Mouse (Mus musculus): ENCODE data around the gene St7. TPM values are rescaled to one million over a fixed set of nuclear protein-coding genes. Genes with fewer than 3 reads are reported as not detected.

St7 gene
- total and polyA plus RNA-seq, 2 experiments from 2014 or later = 17.7 to 38.5 TPM

DNA sequence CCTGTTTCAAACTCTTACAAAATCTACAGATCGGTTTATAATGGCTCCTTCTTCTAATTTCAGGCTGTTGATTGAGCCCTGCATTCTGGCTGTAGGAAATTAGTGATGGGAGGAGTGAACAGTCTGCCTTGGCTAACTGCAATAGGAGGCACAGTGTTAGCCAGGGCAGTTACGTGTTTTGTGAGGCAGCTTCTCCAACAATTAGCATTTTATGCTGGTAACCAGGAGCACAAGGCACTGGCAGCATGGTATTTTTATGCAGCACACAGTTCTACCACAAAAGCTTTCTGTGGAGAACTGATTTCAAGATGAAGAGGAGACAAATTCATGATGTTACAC lies 71.9 kb downstream of the St7 start:
- Histone ChIP-seq H3K4me1 (ENCODE audit: control insufficient read depth, insufficient read depth) (peaks cover 46% of the 10 kb centered on the region), H3K4me3 (ENCODE audit: low read depth, low read length) (no peak overlapping the region), H3K36me3 (replicated peaks; ENCODE audit: control insufficient read depth, insufficient read depth, low read length) (no peaks in the 10 kb centered on the region), H3K9ac (replicated peaks; ENCODE audit: low read depth, low read length) (no peak overlapping the region), H3K27me3 (ENCODE audit: control insufficient read depth, insufficient read depth, low read length) (no peaks in the 10 kb centered on the region), H3K27ac (ENCODE audit: low read depth) (peak overlapping the region; percentile 69), H3K4me2 (ENCODE audit: low read depth, low read length) (no peak overlapping the region), H3K9me3 (replicated peaks; ENCODE audit: control insufficient read depth, low read length) (no peaks in the 10 kb centered on the region)
- WGBS = 61% methylated on average over 2 of the region's 2 CpGs
- ATAC-seq (ENCODE audit: insufficient read depth, low read depth) (no peak), DNase-seq (ENCODE audit: low spot score) (no peak)
- TF ChIP-seq CTCF (IDR thresholded peaks at IDR 0.05; ENCODE audit: low read depth) = no peak
- no peak for TF ChIP-seq EP300 (IDR thresholded peaks at IDR 0.05; ENCODE audit: low read depth)

DNA sequence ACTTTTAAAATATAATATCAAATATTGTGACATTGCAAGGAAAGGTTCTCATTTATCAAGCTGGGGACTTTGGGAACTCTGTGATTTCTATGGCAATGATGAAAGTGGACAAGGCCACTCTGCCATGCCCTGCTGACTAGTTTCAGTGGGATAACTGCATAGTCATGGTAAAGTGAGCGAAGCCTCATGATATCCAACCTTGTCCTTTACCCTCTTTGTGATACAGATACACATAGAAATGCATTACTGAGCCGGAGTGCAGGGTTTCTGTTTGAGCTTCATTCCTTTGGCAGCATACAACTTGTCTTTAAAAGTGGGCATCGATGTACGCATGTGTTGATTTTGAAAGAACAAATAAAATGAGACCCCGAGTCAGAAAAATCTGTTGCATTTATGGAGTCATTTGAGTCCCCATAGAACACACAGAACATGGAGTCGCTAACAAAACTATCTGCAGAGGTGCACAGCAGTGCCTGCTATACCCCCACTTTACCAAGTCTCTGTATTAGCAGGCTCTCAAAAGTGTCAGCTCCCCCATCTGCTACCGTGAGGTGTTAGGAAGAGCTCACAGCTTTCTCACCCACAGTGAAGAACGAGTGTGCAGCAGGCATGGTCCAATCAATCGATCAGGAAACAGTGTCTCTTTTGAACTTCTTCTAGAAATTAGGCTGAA lies 77.4 kb downstream of the St7 start:
- Histone ChIP-seq H3K9ac (replicated peaks; ENCODE audit: low read depth, low read length) (no peak overlapping the region), H3K4me3 (ENCODE audit: low read depth, low read length) (no peak overlapping the region), H3K27ac (ENCODE audit: low read depth) (no peak overlapping the region), H3K27me3 (ENCODE audit: control insufficient read depth, insufficient read depth, low read length) (no peaks in the 10 kb centered on the region), H3K4me2 (ENCODE audit: low read depth, low read length) (0 out of 2 replicates have a peak overlapping the region, but pooled peaks have one; percentile 12), H3K9me3 (replicated peaks; ENCODE audit: control insufficient read depth, low read length) (no peaks in the 10 kb centered on the region), H3K36me3 (replicated peaks; ENCODE audit: control insufficient read depth, insufficient read depth, low read length) (no peaks in the 10 kb centered on the region), H3K4me1 (ENCODE audit: control insufficient read depth, insufficient read depth) (peaks cover 43% of the 10 kb centered on the region)
- DNase-seq (ENCODE audit: low spot score) = no peak
- 67% methylated on average over 9 of the region's 9 CpGs for WGBS
- TF ChIP-seq EP300 (IDR thresholded peaks at IDR 0.05; ENCODE audit: low read depth) (no peak), CTCF (IDR thresholded peaks at IDR 0.05; ENCODE audit: low read depth) (no peak)
- ATAC-seq (ENCODE audit: insufficient read depth, low read depth) = no peak

DNA sequence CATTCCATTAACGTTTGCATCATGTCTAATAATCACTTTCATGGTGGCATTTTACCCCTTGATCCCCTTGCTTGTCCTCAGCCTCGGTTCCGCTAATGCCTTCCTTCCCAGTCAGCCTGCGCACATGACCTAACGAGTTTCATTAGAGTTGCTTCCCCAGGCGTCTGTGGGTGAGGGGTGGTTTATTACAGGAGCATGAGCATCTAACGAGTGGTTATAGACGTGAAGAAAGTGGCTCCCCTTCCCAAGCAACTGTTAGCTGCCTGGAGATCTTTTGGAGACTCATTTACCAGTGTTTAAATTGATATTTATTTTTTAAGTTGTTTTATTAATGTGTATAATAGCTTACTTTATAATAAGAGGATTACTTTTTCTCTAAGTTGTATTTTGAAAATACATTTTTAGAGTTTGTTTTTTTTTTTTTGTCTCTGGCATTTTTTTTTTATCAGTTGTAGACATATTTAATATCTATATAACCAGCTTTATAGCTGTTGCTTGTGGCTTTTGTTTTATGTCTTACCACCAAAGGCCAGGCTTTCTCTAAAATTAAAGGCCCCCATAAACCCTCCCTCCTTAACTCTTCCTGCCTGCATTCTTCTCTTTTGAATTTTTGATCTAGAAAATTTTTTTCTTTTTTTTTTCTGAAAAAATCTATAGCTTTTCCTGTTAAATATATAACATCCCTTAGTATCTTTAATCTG lies 78.1 kb downstream of the St7 start:
- 0 out of 2 replicates have a peak overlapping the region, but pooled peaks have one; percentile 12 for H3K4me2 ChIP-seq (ENCODE audit: low read depth, low read length)
- ATAC-seq (ENCODE audit: insufficient read depth, low read depth) = 0 out of 2 replicates have a peak, but pooled peaks have one; percentile 37
- H3K27me3 ChIP-seq (ENCODE audit: control insufficient read depth, insufficient read depth, low read length) = no peaks in the 10 kb centered on the region
- H3K4me3 ChIP-seq (ENCODE audit: low read depth, low read length) = no peak overlapping the region
- no peak overlapping the region for H3K27ac ChIP-seq (ENCODE audit: low read depth)
- no peaks in the 10 kb centered on the region for H3K36me3 ChIP-seq (replicated peaks; ENCODE audit: control insufficient read depth, insufficient read depth, low read length)
- WGBS = 47% methylated on average over 8 of the region's 8 CpGs
- peaks cover 39% of the 10 kb centered on the region for H3K4me1 ChIP-seq (ENCODE audit: control insufficient read depth, insufficient read depth)
- H3K9me3 ChIP-seq (replicated peaks; ENCODE audit: control insufficient read depth, low read length) = no peaks in the 10 kb centered on the region
- no peak for DNase-seq (ENCODE audit: low spot score)
- TF ChIP-seq EP300 (IDR thresholded peaks at IDR 0.05; ENCODE audit: low read depth) (no peak), CTCF (IDR thresholded peaks at IDR 0.05; ENCODE audit: low read depth) (no peak)
- no peak overlapping the region for H3K9ac ChIP-seq (replicated peaks; ENCODE audit: low read depth, low read length)

DNA sequence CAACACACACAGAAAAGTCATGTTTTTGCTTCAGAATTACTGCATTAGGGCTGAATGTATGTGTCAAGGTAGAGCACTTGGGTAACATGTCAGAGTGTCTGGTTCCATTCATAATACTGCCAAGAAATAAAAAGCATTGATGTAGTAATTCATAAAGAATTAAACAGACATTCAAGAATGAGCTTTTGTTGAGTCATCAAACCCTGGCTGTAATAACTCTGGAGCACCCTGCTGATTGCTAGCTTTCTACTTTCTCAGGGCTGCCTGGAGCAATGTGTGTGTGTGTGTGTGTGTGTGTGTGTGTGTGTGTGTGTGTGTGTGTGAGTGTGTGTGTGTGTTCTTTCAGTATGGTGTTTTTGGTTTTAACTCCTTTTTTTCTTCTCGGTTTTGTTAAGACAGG lies 78.7 kb downstream of the St7 start:
- no peak for TF ChIP-seq EP300 (IDR thresholded peaks at IDR 0.05; ENCODE audit: low read depth)
- TF ChIP-seq CTCF (IDR thresholded peaks at IDR 0.05; ENCODE audit: low read depth) = no peak
- H3K4me1 ChIP-seq (ENCODE audit: control insufficient read depth, insufficient read depth) = peaks cover 33% of the 10 kb centered on the region
- ATAC-seq (ENCODE audit: insufficient read depth, low read depth) (no peak), DNase-seq (ENCODE audit: low spot score) (no peak)
- H3K27me3 ChIP-seq (ENCODE audit: control insufficient read depth, insufficient read depth, low read length) = no peaks in the 10 kb centered on the region
- no peak overlapping the region for H3K9ac ChIP-seq (replicated peaks; ENCODE audit: low read depth, low read length)
- H3K36me3 ChIP-seq (replicated peaks; ENCODE audit: control insufficient read depth, insufficient read depth, low read length) = no peaks in the 10 kb centered on the region
- no peak overlapping the region for H3K27ac ChIP-seq (ENCODE audit: low read depth)
- no peak overlapping the region for H3K4me3 ChIP-seq (ENCODE audit: low read depth, low read length)
- WGBS = 92% methylated on average over 1 of the region's 1 CpGs
- no peak overlapping the region for H3K4me2 ChIP-seq (ENCODE audit: low read depth, low read length)
- H3K9me3 ChIP-seq (replicated peaks; ENCODE audit: control insufficient read depth, low read length) = no peaks in the 10 kb centered on the region

DNA sequence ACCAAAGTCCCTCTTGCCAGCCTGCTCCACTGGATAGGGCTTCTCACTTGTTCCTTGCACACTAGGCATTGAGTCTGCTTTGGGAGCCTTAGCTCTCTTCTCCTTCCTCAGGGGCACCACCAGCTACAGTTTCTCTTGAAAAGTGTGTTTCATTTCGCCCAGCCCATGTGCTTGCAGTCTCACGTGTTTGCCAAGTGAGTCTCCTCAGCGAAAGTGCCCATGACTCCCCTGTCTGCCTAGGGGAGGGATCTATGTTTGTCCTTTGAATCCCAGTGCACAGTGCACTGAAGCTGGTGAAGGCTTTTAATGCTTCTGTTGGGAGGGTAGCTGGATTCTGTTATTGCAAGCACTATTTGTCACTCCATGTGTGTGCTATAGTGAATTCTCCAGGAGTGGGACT lies 79.8 kb downstream of the St7 start:
- TF ChIP-seq CTCF (IDR thresholded peaks at IDR 0.05; ENCODE audit: low read depth) (no peak), EP300 (IDR thresholded peaks at IDR 0.05; ENCODE audit: low read depth) (no peak)
- Histone ChIP-seq H3K27ac (ENCODE audit: low read depth) (peak overlapping the region; percentile 26), H3K4me1 (ENCODE audit: control insufficient read depth, insufficient read depth) (peaks cover 22% of the 10 kb centered on the region), H3K4me3 (ENCODE audit: low read depth, low read length) (no peak overlapping the region), H3K36me3 (replicated peaks; ENCODE audit: control insufficient read depth, insufficient read depth, low read length) (no peaks in the 10 kb centered on the region), H3K4me2 (ENCODE audit: low read depth, low read length) (no peak overlapping the region), H3K27me3 (ENCODE audit: control insufficient read depth, insufficient read depth, low read length) (no peaks in the 10 kb centered on the region), H3K9me3 (replicated peaks; ENCODE audit: control insufficient read depth, low read length) (no peaks in the 10 kb centered on the region), H3K9ac (replicated peaks; ENCODE audit: low read depth, low read length) (no peak overlapping the region)
- DNase-seq (ENCODE audit: low spot score) = no peak
- ATAC-seq (ENCODE audit: insufficient read depth, low read depth) = peak; percentile 80
- 46% methylated on average over 3 of the region's 3 CpGs for WGBS

All from heart, postnatal 0 days (tissue).